Mouse (Mus musculus): ENCODE measurements around the gene Kcnip4.

DNA sequence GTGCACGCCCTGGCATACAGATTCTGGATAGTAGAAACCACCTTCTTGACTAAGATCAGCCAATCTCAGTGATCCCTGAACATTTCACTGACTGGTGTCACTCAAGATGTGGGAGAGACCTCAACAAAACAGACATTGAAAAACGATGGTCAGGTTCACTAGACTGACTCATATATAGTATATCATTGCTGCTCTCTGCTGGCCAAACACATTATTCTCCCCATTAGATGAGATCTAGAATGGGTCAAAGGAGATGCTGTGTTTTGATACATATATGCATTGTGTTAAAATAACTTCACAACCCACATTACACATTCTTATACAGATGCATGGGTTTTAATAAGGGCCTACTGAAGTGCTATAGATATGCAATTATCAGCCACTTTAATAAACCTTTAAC, 787.1 kb downstream of the Kcnip4 start:
- no peak for TF ChIP-seq POLR2A (IDR thresholded peaks at IDR 0.05; ENCODE audit: low read depth, low read length)
- no peak for TF ChIP-seq CTCF (IDR thresholded peaks at IDR 0.05; ENCODE audit: extremely low read depth, insufficient read length, insufficient replicate concordance, low read depth, low read length)

Data from small intestine, adult 2 months (tissue).